Mouse (Mus musculus) hindbrain, embryonic 11.5 days (tissue): ENCODE data around the gene D430042O09Rik. TPM values are rescaled to one million over a fixed set of nuclear protein-coding genes. Genes with fewer than 3 reads are reported as not detected.

Experiments
- ATAC-seq: fragments of 200-750 bp; cut with Nextera tagmentation; 2 replicates; pipeline ENCODE4 v1.8.0; 2017; ENCODE audit warnings: mild to moderate bottlenecking, moderate TSS enrichment, moderate library complexity; ENCODE audit not compliant: low FRiP score
- DNase-seq: peaks from one replicate; pipeline ENCODE4 v3.0.0-alpha.2; 2015; ENCODE audit warnings: low spot score
- H3K27ac ChIP-seq: fragments of 300-500 bp; sonication (generic); 2 replicates; pipeline ENCODE4 v1.5.1; 2014; ENCODE audit warnings: mild to moderate bottlenecking, low read depth, low read length
- H3K27me3 ChIP-seq: fragments of 300-500 bp; sonication (generic); 2 replicates; pipeline ENCODE4 v1.6.1; 2014; ENCODE audit warnings: mild to moderate bottlenecking, low read length, moderate library complexity, mixed read lengths; ENCODE audit not compliant: control insufficient read depth, insufficient read depth
- H3K36me3 ChIP-seq: fragments of 300-500 bp; sonication (generic); 2 replicates; pipeline ENCODE4 v1.6.1; 2014; ENCODE audit warnings: mild to moderate bottlenecking, low read length, moderate library complexity, mixed read lengths; ENCODE audit not compliant: control insufficient read depth, insufficient read depth
- H3K4me1 ChIP-seq: fragments of 300-500 bp; sonication (generic); replicated peaks from 2 replicates; pipeline ENCODE4 v1.6.1; 2014; ENCODE audit warnings: low read length, mixed read lengths; ENCODE audit not compliant: control insufficient read depth, insufficient read depth
- H3K4me2 ChIP-seq: fragments of 300-500 bp; sonication (generic); replicated peaks from 2 replicates; pipeline ENCODE4 v1.6.1; 2014; ENCODE audit warnings: mild to moderate bottlenecking, low read depth, low read length
- H3K4me3 ChIP-seq: fragments of 300-500 bp; sonication (generic); 2 replicates; pipeline ENCODE4 v1.5.1; 2014; ENCODE audit warnings: low read depth, low read length
- H3K9ac ChIP-seq: fragments of 300-500 bp; sonication (generic); 2 replicates; pipeline ENCODE4 v1.6.1; 2014; ENCODE audit warnings: low read depth, low read length
- H3K9me3 ChIP-seq: fragments of 300-500 bp; sonication (generic); 2 replicates; pipeline ENCODE4 v1.6.1; 2016; ENCODE audit warnings: low read length; ENCODE audit not compliant: control insufficient read depth
- WGBS: fragments of 180-500 bp; shearing (Covaris S2); extraction: QIAGEN DNeasy Blood & Tissue Kit; methylation state at CpG from one replicate; pipeline ENCODE4 v1.1.7; 2014; 5-methylcytosine and 5-hydroxymethylcytosine counted together
- polyA plus RNA-seq: library from polyadenylated mRNA; unstranded; fragments of >200 nt; fragmentation: Nextera tagmentation; extraction: Ambion mirVana; gene quantifications from 2 replicates; pipeline ENCODE4 v1.2.1, GENCODE M21; 2014

D430042O09Rik gene
- polyA plus RNA-seq, 1 experiment from 2014 or later: 8.0 TPM

DNA sequence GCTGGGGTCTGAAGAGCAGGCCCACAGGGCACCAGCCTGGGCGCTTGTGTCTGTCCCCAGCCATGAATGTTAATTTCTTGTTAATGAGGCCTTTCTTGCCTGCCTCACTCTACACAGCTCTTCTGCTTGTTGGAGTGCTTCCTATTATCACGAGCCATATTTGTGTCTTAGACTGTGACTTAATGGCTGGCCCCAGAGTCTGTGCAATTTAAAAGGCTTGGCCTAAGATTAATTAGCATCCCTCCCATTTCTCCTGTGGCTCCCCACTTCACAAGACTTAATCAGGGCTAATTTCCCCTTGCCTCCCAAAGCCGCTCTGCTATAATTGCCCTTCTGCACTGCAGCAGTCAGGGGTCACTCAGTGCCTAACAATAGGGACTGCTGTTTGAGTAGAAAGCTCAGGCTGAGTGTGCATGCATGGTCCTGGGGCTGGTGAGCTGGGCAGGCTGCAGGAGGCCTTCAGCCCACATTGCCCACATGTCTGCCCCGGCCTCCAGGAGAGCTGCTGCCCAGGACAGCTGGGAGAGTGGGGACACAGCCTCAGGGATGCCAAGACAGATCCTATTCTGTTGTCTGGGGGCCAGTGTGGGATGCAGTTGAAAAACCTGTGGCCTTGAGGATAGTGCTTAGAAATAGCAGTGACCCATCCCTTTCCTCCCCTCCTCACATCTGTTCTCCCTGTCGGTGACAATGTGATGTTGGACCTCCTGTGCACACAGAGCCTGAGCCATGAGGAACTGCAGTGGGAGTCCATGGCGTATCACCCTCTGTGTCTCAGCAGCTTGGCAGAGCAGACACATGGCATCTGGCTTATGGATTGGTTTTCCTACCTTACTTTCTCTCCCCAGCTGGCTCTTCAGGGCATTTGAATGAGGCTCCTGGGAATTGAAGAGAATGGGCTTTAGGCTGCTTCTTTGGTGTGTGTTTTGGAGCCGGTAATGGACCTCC, 55.5 kb downstream of the D430042O09Rik start:
- no peak overlapping the region for H3K4me3 ChIP-seq
- no peaks in the 10 kb centered on the region for H3K9me3 ChIP-seq
- H3K9ac ChIP-seq: peak overlapping the region; percentile 23; the same call in 1 of the 2 replicates
- H3K27ac ChIP-seq: no peak overlapping the region
- no peaks in the 10 kb centered on the region for H3K4me1 ChIP-seq
- ATAC-seq: no peak
- H3K27me3 ChIP-seq: no peaks in the 10 kb centered on the region
- no peak overlapping the region for H3K4me2 ChIP-seq
- H3K36me3 ChIP-seq: no peaks in the 10 kb centered on the region
- 49% methylated on average over 7 of the region's 7 CpGs for WGBS
- DNase-seq: no peak

GRCm38 (mm10) chr7:125764373-125764772, 56.7 kb downstream of the D430042O09Rik start:
- ATAC-seq (no peak), DNase-seq (no peak)
- Histone ChIP-seq H3K4me2 (no peak overlapping the region), H3K36me3 (no peaks in the 10 kb centered on the region), H3K9me3 (no peaks in the 10 kb centered on the region), H3K27ac (no peak overlapping the region), H3K4me3 (no peak overlapping the region), H3K9ac (no peak overlapping the region), H3K4me1 (no peaks in the 10 kb centered on the region), H3K27me3 (no peaks in the 10 kb centered on the region)
- WGBS: 97% methylated on average over 3 of the region's 3 CpGs

DNA sequence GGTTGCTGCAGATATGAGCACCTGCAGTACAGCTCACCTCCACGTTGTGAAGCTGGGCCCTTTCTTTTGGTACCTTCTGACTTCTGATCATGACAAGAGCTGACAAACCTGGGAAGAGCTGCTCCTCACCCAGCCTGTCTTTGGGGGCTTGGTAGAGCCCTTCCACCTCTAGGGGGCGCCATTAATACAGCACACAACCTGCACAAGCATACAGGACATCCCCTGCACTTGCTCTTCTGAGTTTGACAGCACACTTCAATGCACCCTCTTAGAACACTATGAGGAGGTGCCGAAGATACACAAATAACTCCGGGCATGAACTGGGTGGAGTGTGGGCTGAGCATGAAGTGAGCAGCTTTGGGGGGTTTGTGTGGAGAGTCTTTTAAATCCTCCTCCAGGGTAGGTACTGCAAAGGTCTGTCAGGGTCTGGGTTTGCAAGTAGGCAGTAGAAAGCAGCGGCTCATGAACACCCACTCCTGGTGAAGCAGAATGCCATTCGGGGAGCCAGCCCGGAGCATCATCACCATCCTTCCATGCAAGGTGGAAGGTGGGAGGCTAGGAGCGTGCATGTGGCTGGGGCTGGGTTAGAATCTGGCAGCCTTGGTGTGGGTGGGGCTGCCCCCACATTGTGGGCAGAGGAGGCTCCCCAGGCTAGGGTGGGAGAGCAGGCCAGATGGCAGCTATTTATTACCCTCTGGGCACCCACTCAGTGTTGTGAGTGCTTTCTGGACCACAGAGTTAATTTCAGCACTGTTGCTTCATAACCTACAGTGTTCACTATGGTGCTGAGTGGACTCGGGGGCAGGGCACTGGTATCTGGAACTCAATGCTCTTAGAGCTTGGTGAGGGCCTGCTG, 59.5 kb downstream of the D430042O09Rik start:
- H3K27me3 ChIP-seq: no peaks in the 10 kb centered on the region
- H3K36me3 ChIP-seq: no peaks in the 10 kb centered on the region
- no peak overlapping the region for H3K4me3 ChIP-seq
- ATAC-seq: no peak
- WGBS: 66% methylated on average over 9 of the region's 9 CpGs
- no peak overlapping the region for H3K4me2 ChIP-seq
- H3K27ac ChIP-seq: no peak overlapping the region
- H3K4me1 ChIP-seq: no peaks in the 10 kb centered on the region
- H3K9me3 ChIP-seq: no peaks in the 10 kb centered on the region
- H3K9ac ChIP-seq: no peak overlapping the region
- DNase-seq: peak; percentile 74

DNA sequence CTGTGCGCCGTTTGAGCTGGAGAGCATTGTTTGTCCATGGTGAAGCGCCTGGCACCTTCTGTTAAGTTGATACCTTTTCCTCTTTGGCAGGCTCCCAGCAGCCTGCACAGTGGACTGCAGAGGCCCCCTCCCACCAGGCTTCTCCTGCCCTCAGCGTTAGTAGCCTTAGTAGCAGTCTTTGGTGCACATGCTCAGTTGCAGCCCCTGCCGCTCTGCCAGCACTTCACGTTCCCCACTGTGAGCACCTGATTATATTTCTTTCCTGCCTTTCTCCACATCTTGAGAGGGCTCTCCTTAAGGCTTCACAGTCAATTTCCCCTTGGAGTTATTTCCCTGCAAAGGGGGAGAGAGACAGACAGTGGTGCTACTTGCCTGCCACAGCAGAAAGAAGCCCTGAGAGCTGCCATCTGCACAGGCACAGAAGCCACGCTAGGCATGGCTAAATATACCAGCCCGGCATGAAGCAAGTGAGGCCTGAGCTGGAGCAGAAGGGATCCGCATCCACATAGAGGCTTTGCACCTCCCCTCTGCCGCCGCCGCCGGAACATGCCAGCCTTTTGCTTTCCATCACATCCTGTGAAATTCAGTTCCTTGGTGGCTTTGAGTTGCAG, 65.4 kb downstream of the D430042O09Rik start:
- Histone ChIP-seq H3K27me3 (no peaks in the 10 kb centered on the region), H3K4me2 (no peak overlapping the region), H3K9me3 (no peaks in the 10 kb centered on the region), H3K9ac (no peak overlapping the region), H3K4me3 (no peak overlapping the region), H3K4me1 (no peaks in the 10 kb centered on the region), H3K36me3 (no peaks in the 10 kb centered on the region), H3K27ac (no peak overlapping the region)
- no peak for DNase-seq
- WGBS: 79% methylated on average over 13 of the region's 13 CpGs
- ATAC-seq: no peak

DNA sequence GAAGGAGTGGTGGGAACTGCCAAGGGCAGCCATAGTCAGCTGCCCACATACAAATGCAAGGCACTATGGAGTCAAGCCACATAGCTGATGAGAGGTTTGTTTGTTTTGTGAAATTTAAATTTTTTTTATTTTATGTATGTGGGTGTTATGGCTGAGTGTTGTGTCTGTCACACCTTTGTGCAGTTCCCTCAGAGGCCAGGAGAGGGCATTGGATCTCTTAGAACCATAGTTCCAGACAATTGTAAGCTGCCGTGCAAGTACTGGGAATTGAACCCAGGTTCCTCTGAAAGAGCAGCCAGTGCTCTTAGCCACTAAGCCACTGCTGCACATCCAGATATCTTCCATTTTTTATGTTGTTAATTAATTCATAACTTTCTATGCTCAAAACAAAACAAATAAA, 75.5 kb downstream of the D430042O09Rik start:
- no peak overlapping the region for H3K27ac ChIP-seq
- H3K36me3 ChIP-seq: no peaks in the 10 kb centered on the region
- H3K4me3 ChIP-seq: no peak overlapping the region
- H3K9ac ChIP-seq: no peak overlapping the region
- 71% methylated on average over 1 of the region's 1 CpGs for WGBS
- no peaks in the 10 kb centered on the region for H3K4me1 ChIP-seq
- ATAC-seq: no peak
- H3K27me3 ChIP-seq: no peaks in the 10 kb centered on the region
- no peaks in the 10 kb centered on the region for H3K9me3 ChIP-seq
- peak; percentile 34 for DNase-seq
- no peak overlapping the region for H3K4me2 ChIP-seq

GRCm38 (mm10) chr7:125786105-125786504, 78.4 kb downstream of the D430042O09Rik start:
- DNase-seq (no peak), ATAC-seq (no peak)
- Histone ChIP-seq H3K4me1 (no peaks in the 10 kb centered on the region), H3K9ac (no peak overlapping the region), H3K27me3 (no peaks in the 10 kb centered on the region), H3K27ac (no peak overlapping the region), H3K4me3 (no peak overlapping the region), H3K9me3 (no peaks in the 10 kb centered on the region), H3K36me3 (no peaks in the 10 kb centered on the region), H3K4me2 (no peak overlapping the region)
- 80% methylated on average over 5 of the region's 5 CpGs for WGBS

DNA sequence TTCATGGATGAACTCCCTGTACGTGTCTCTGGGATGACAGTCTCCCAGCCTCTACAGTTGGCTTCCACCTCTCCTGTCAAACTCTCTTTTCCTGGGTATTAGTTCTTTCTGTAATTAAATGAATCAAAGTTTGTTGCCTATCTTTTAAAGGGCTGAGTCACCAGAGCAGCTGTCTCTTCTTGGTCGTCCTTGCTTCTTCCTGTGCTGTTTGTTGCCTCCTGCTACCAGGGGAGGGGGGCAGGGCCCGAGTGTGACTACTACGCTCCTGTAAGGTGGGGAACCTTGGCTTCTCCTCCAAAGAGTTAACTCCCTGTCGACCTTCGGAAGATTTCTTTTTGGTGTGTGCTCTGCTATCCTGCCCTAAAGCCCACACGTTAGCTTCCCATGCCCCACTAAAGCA, 79.4 kb downstream of the D430042O09Rik start:
- H3K4me3 ChIP-seq: no peak overlapping the region
- no peaks in the 10 kb centered on the region for H3K4me1 ChIP-seq
- H3K9me3 ChIP-seq: no peaks in the 10 kb centered on the region
- WGBS: 72% methylated on average over 7 of the region's 7 CpGs
- no peak for ATAC-seq
- H3K27ac ChIP-seq: no peak overlapping the region
- no peaks in the 10 kb centered on the region for H3K27me3 ChIP-seq
- no peak for DNase-seq
- H3K9ac ChIP-seq: no peak overlapping the region
- H3K4me2 ChIP-seq: no peak overlapping the region
- no peaks in the 10 kb centered on the region for H3K36me3 ChIP-seq

DNA sequence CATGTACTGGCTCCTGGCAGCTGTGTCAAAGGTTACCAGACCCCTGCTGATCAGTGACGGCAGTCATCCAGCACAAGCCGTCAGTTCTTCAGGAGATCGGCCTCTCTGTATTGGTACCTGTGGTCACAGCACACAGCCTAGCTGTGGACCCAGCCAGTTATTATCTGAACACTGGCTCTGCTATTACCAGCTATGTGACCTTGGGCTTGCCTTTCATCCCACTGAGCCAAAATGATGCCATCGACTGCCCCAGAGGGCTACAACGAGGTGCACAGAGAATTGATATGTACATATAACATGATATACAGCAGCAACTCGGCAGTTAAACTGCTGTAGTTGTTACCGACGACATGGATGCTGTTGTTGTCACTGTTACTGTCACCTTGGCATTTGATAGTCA, 82.4 kb downstream of the D430042O09Rik start:
- H3K27ac ChIP-seq: no peak overlapping the region
- H3K9ac ChIP-seq: no peak overlapping the region
- H3K27me3 ChIP-seq: no peaks in the 10 kb centered on the region
- no peaks in the 10 kb centered on the region for H3K9me3 ChIP-seq
- H3K4me2 ChIP-seq: no peak overlapping the region
- 67% methylated on average over 8 of the region's 8 CpGs for WGBS
- H3K4me1 ChIP-seq: no peaks in the 10 kb centered on the region
- H3K36me3 ChIP-seq: no peaks in the 10 kb centered on the region
- no peak for ATAC-seq
- H3K4me3 ChIP-seq: no peak overlapping the region
- no peak for DNase-seq
